Mouse (Mus musculus) olfactory bulb, adult 2 months (tissue): ENCODE measurements at regions not wholly inside any gene's neighbourhood (a gene's known extent, or its start where the extent isn't known, plus 50 kb on each side); places are given as distances from the start of the nearest gene placed in this dataset.

Experiments
- H3K27ac ChIP-seq: fragments of 200-500 bp; 2 replicates; pipeline ENCODE4 v1.5.1; 2012; ENCODE audit warnings: low read depth, low read length; ENCODE audit not compliant: insufficient read depth
- H3K4me1 ChIP-seq: fragments of 200-500 bp; 2 replicates; pipeline ENCODE4 v1.6.1; 2012; ENCODE audit warnings: low read length; ENCODE audit not compliant: control insufficient read depth, insufficient read depth
- H3K4me3 ChIP-seq: fragments of 200-500 bp; 2 replicates; pipeline ENCODE4 v1.5.1; 2012; ENCODE audit warnings: mild to moderate bottlenecking, low read depth, low read length, moderate library complexity; ENCODE audit not compliant: insufficient read depth
- CTCF ChIP-seq: fragments of 200-500 bp; IDR thresholded peaks from 2 replicates; pipeline ENCODE4 v1.5.1; 2012; ENCODE audit warnings: low read depth, mild to moderate bottlenecking, low read length, moderate library complexity; ENCODE audit not compliant: insufficient read depth
- POLR2A ChIP-seq: fragments of 200-500 bp; IDR thresholded peaks from 2 replicates; pipeline ENCODE4 v1.6.1; 2012; ENCODE audit warnings: mild to moderate bottlenecking, low read depth, low read length, moderate library complexity; ENCODE audit not compliant: insufficient read depth
- whole genome bisulfite sequencing: fragments of 180-500 bp; shearing (Covaris S2); methylation state at CpG from one replicate; pipeline ENCODE4 v1.1.7; 2018; 5-methylcytosine and 5-hydroxymethylcytosine counted together

GRCm38 (mm10) chr9:113507561-113508460 is 200.2 kb downstream of the Pdcd6ip start:
- WGBS = 28% methylated on average over 20 of the region's 20 CpGs
- peak overlapping the region; percentile 2; the same call in 1 of the 2 replicates for H3K4me3 ChIP-seq

GRCm38 (mm10) chr9:113499246-113499645 is 208.8 kb downstream of the Pdcd6ip start:
- Histone ChIP-seq H3K4me1 (no peaks in the 10 kb centered on the region), H3K27ac (no peak overlapping the region), H3K4me3 (no peak overlapping the region)
- 70% methylated on average over 5 of the region's 5 CpGs for WGBS
- TF ChIP-seq POLR2A = no peak
- TF ChIP-seq CTCF = no peak

More at GRCm38 (mm10) chr9:113507561-113508460, 200.2 kb downstream of the Pdcd6ip start:
- TF ChIP-seq CTCF = no peak
- no peak for TF ChIP-seq POLR2A
- Histone ChIP-seq H3K4me1 (peaks cover 19% of the 10 kb centered on the region), H3K27ac (peak overlapping the region; percentile 47)

GRCm38 (mm10) chr9:113496176-113496732 is 211.8 kb downstream of the Pdcd6ip start:
- no peaks in the 10 kb centered on the region for H3K4me1 ChIP-seq
- 78% methylated on average over 7 of the region's 7 CpGs for WGBS
- no peak overlapping the region for H3K4me3 ChIP-seq
- TF ChIP-seq POLR2A = no peak
- TF ChIP-seq CTCF = no peak
- no peak overlapping the region for H3K27ac ChIP-seq

- WGBS = 53% methylated on average over 6 of the region's 6 CpGs
- TF ChIP-seq POLR2A (no peak), CTCF (no peak)
- no peak overlapping the region for H3K27ac ChIP-seq
Observed at GRCm38 (mm10) chr9:113488651-113489050, 219.4 kb downstream of the Pdcd6ip start.

GRCm38 (mm10) chr9:113486494-113487081 is 221.5 kb downstream of the Pdcd6ip start:
- TF ChIP-seq CTCF (no peak), POLR2A (no peak)
- H3K4me1 ChIP-seq = peaks cover 4% of the 10 kb centered on the region
- H3K4me3 ChIP-seq = no peak overlapping the region
- 55% methylated on average over 6 of the region's 6 CpGs for WGBS
- no peak overlapping the region for H3K27ac ChIP-seq

More at GRCm38 (mm10) chr9:113488651-113489050, 219.4 kb downstream of the Pdcd6ip start:
- peaks cover 4% of the 10 kb centered on the region for H3K4me1 ChIP-seq
- no peak overlapping the region for H3K4me3 ChIP-seq

GRCm38 (mm10) chr9:113479897-113480296 is 228.2 kb downstream of the Pdcd6ip start:
- no peak for TF ChIP-seq CTCF
- no peak for TF ChIP-seq POLR2A
- no peaks in the 10 kb centered on the region for H3K4me1 ChIP-seq
- H3K4me3 ChIP-seq = no peak overlapping the region
- 92% methylated on average over 3 of the region's 3 CpGs for WGBS
- H3K27ac ChIP-seq = no peak overlapping the region

- no peaks in the 10 kb centered on the region for H3K4me1 ChIP-seq
- no peak overlapping the region for H3K4me3 ChIP-seq
- 98% methylated on average over 1 of the region's 1 CpGs for WGBS
- H3K27ac ChIP-seq = no peak overlapping the region
- TF ChIP-seq CTCF = no peak
- no peak for TF ChIP-seq POLR2A
Observed at GRCm38 (mm10) chr9:113478761-113479265, 229.2 kb downstream of the Pdcd6ip start.

GRCm38 (mm10) chr9:113471781-113472180 is 236.3 kb downstream of the Pdcd6ip start:
- no peak overlapping the region for H3K27ac ChIP-seq
- H3K4me3 ChIP-seq = no peak overlapping the region
- H3K4me1 ChIP-seq = no peaks in the 10 kb centered on the region
- 60% methylated on average over 6 of the region's 6 CpGs for WGBS
- TF ChIP-seq POLR2A = no peak
- no peak for TF ChIP-seq CTCF
